Mouse (Mus musculus) limb, embryonic 12.5 days (tissue): ENCODE measurements at regions not wholly inside any gene's neighbourhood (a gene's known extent, or its start where the extent isn't known, plus 50 kb on each side); places are given as distances from the start of the nearest gene placed in this dataset.
"Not testable (repeated sequence)": the region's sequence is repeated elsewhere in the genome, so short reads cannot be mapped to it uniquely, and the experiment has no call there.

Source experiments
- ATAC-seq: fragments of 200-750 bp; cut with Nextera tagmentation; 2 replicates; pipeline ENCODE4 v1.8.0; 2017; ENCODE audit warnings: low read depth, moderate TSS enrichment; ENCODE audit not compliant: insufficient number of reproducible peaks, insufficient read depth, low FRiP score, low TSS enrichment
- H3K27ac ChIP-seq: fragments of 300-500 bp; sonication (generic); 2 replicates; pipeline ENCODE4 v1.5.1; 2016; ENCODE audit warnings: mild to moderate bottlenecking, moderate library complexity
- H3K27me3 ChIP-seq: fragments of 300-500 bp; sonication (generic); 2 replicates; pipeline ENCODE4 v1.6.1; 2016; ENCODE audit warnings: mild to moderate bottlenecking, moderate library complexity
- H3K36me3 ChIP-seq: fragments of 300-500 bp; sonication (generic); 2 replicates; pipeline ENCODE4 v1.6.1; 2016; ENCODE audit warnings: mild to moderate bottlenecking, moderate library complexity
- H3K4me1 ChIP-seq: fragments of 300-500 bp; sonication (generic); replicated peaks from 2 replicates; pipeline ENCODE4 v1.6.1; 2016
- H3K4me2 ChIP-seq: fragments of 300-500 bp; sonication (generic); 2 replicates; pipeline ENCODE4 v1.6.1; 2016; ENCODE audit warnings: mild to moderate bottlenecking, moderate library complexity
- H3K4me3 ChIP-seq: fragments of 300-500 bp; sonication (generic); replicated peaks from 2 replicates; pipeline ENCODE4 v1.5.1; 2016; ENCODE audit warnings: mild to moderate bottlenecking
- H3K9ac ChIP-seq: fragments of 300-500 bp; sonication (generic); replicated peaks from 2 replicates; pipeline ENCODE4 v1.6.1; 2016; ENCODE audit warnings: mild to moderate bottlenecking, moderate library complexity
- H3K9me3 ChIP-seq: fragments of 300-500 bp; sonication (generic); 2 replicates; pipeline ENCODE4 v1.6.1; 2016; ENCODE audit warnings: mild to moderate bottlenecking, moderate library complexity
- WGBS: fragments of 180-500 bp; shearing (Covaris S2); methylation state at CpG from one replicate; pipeline ENCODE4 v1.1.7; 2016; 5-methylcytosine and 5-hydroxymethylcytosine counted together

- ATAC-seq = no peak
- H3K36me3 ChIP-seq = no peaks in the 10 kb centered on the region
- H3K9me3 ChIP-seq = no peaks in the 10 kb centered on the region
- no peak overlapping the region for H3K4me3 ChIP-seq
- H3K4me1 ChIP-seq = peaks cover 22% of the 10 kb centered on the region
- H3K4me2 ChIP-seq = no peak overlapping the region
- H3K27ac ChIP-seq = peak overlapping the region; percentile 51; the same call in 1 of the 2 replicates
- WGBS = 57% methylated on average over 14 of the region's 14 CpGs
- no peaks in the 10 kb centered on the region for H3K27me3 ChIP-seq
- no peak overlapping the region for H3K9ac ChIP-seq
Observed at GRCm38 (mm10) chr10:69045275-69045674, 106.0 kb upstream of the Rhobtb1 start.

- H3K4me1 ChIP-seq = peaks cover 22% of the 10 kb centered on the region
- peak overlapping the region; percentile 19; the same call in 1 of the 2 replicates for H3K27ac ChIP-seq
- H3K36me3 ChIP-seq = no peaks in the 10 kb centered on the region
- no peaks in the 10 kb centered on the region for H3K27me3 ChIP-seq
- no peak overlapping the region; the same call in 1 of the 2 replicates for H3K4me2 ChIP-seq
- 17% methylated on average over 10 of the region's 10 CpGs for WGBS
- no peak overlapping the region for H3K9ac ChIP-seq
- no peak overlapping the region for H3K4me3 ChIP-seq
- 0 out of 2 replicates have a peak, but pooled peaks have one; percentile 20 for ATAC-seq
- no peaks in the 10 kb centered on the region for H3K9me3 ChIP-seq
Observed at GRCm38 (mm10) chr10:69046008-69046555, 105.2 kb upstream of the Rhobtb1 start.

- Histone ChIP-seq H3K27ac (no peak overlapping the region), H3K9me3 (no peaks in the 10 kb centered on the region), H3K27me3 (no peaks in the 10 kb centered on the region), H3K9ac (no peak overlapping the region), H3K36me3 (no peaks in the 10 kb centered on the region), H3K4me2 (no peak overlapping the region), H3K4me1 (no peaks in the 10 kb centered on the region; the same call in 1 of the 2 replicates), H3K4me3 (no peak overlapping the region)
- 76% methylated on average over 11 of the region's 11 CpGs for WGBS
- no peak for ATAC-seq
Observed at GRCm38 (mm10) chr10:69078008-69078407, 73.2 kb upstream of the Rhobtb1 start.

- ATAC-seq = no peak
- no peak overlapping the region for H3K4me3 ChIP-seq
- no peak overlapping the region for H3K4me2 ChIP-seq
- H3K9ac ChIP-seq = no peak overlapping the region
- H3K36me3 ChIP-seq = no peaks in the 10 kb centered on the region
- no peaks in the 10 kb centered on the region for H3K4me1 ChIP-seq
- 77% methylated on average over 1 of the region's 1 CpGs for WGBS
- H3K27me3 ChIP-seq = no peaks in the 10 kb centered on the region
- no peak overlapping the region for H3K27ac ChIP-seq
- no peaks in the 10 kb centered on the region for H3K9me3 ChIP-seq
Observed at GRCm38 (mm10) chr10:69086184-69086583, 65.0 kb upstream of the Rhobtb1 start.

- no peak overlapping the region for H3K27ac ChIP-seq
- H3K4me3 ChIP-seq = no peak overlapping the region
- H3K9ac ChIP-seq = no peak overlapping the region
- H3K4me1 ChIP-seq = no peaks in the 10 kb centered on the region
- H3K27me3 ChIP-seq = no peaks in the 10 kb centered on the region
- no peak for ATAC-seq
- WGBS = 75% methylated on average over 3 of the region's 3 CpGs
- H3K36me3 ChIP-seq = no peaks in the 10 kb centered on the region
- no peaks in the 10 kb centered on the region for H3K9me3 ChIP-seq
- H3K4me2 ChIP-seq = no peak overlapping the region
Observed at GRCm38 (mm10) chr10:69091872-69092271, 59.4 kb upstream of the Rhobtb1 start.

- no peaks in the 10 kb centered on the region for H3K36me3 ChIP-seq
- no peak overlapping the region for H3K4me2 ChIP-seq
- no peaks in the 10 kb centered on the region for H3K4me1 ChIP-seq
- no peak overlapping the region for H3K9ac ChIP-seq
- H3K27ac ChIP-seq = no peak overlapping the region
- 84% methylated on average over 3 of the region's 3 CpGs for WGBS
- H3K4me3 ChIP-seq = no peak overlapping the region
- ATAC-seq = no peak
- H3K27me3 ChIP-seq = no peaks in the 10 kb centered on the region
- no peaks in the 10 kb centered on the region for H3K9me3 ChIP-seq
Observed at GRCm38 (mm10) chr10:69100021-69100420, 51.2 kb upstream of the Rhobtb1 start.

GRCm38 (mm10) chr10:69100742-69101141 is 50.5 kb upstream of the Rhobtb1 start:
- 85% methylated on average over 16 of the region's 16 CpGs for WGBS
- not testable (repeated sequence) for H3K4me1 ChIP-seq, H3K9me3 ChIP-seq, ATAC-seq, H3K4me2 ChIP-seq, H3K36me3 ChIP-seq, H3K9ac ChIP-seq, H3K27ac ChIP-seq, H3K27me3 ChIP-seq, H3K4me3 ChIP-seq
